Mouse (Mus musculus): ENCODE measurements around the gene Nrbf2.

Nrbf2 gene

GRCm38 (mm10) chr10:67291087-67291486, 6.0 kb upstream of the Nrbf2 start:
- no peak for DNase-seq

GRCm38 (mm10) chr10:67290622-67291021, 5.5 kb upstream of the Nrbf2 start:
- DNase-seq = no peak

GRCm38 (mm10) chr10:67287877-67288276, 2.8 kb upstream of the Nrbf2 start:
- DNase-seq = peak; percentile 94

- no peak for DNase-seq
Observed at GRCm38 (mm10) chr10:67284761-67285175, 337 bp downstream of the Nrbf2 start.

GRCm38 (mm10) chr10:67284311-67284710, 794 bp downstream of the Nrbf2 start:
- DNase-seq = peak; percentile 44

GRCm38 (mm10) chr10:67283516-67283915, 1.6 kb downstream of the Nrbf2 start:
- DNase-seq = peak; percentile 32

GRCm38 (mm10) chr10:67282531-67282930, 2.6 kb downstream of the Nrbf2 start:
- no peak for DNase-seq

- DNase-seq = peak; percentile 34
Observed at GRCm38 (mm10) chr10:67281852-67282251, 3.3 kb downstream of the Nrbf2 start.

GRCm38 (mm10) chr10:67275916-67276315, 9.2 kb downstream of the Nrbf2 start:
- DNase-seq = no peak

- peak; percentile 27 for DNase-seq
Observed at GRCm38 (mm10) chr10:67264852-67265251, 20.3 kb downstream of the Nrbf2 start.

- no peak for DNase-seq
Observed at GRCm38 (mm10) chr10:67253115-67253514, 32.0 kb downstream of the Nrbf2 start.

GRCm38 (mm10) chr10:67252353-67252752, 32.8 kb downstream of the Nrbf2 start:
- DNase-seq = peak; percentile 13

GRCm38 (mm10) chr10:67250846-67251245, 34.3 kb downstream of the Nrbf2 start:
- no peak for DNase-seq

GRCm38 (mm10) chr10:67249486-67249885, 35.6 kb downstream of the Nrbf2 start:
- no peak for DNase-seq

- no peak for DNase-seq
Observed at GRCm38 (mm10) chr10:67247145-67247544, 38.0 kb downstream of the Nrbf2 start.

- DNase-seq = no peak
Observed at GRCm38 (mm10) chr10:67230439-67230838, 54.7 kb downstream of the Nrbf2 start.

- DNase-seq = no peak
Observed at GRCm38 (mm10) chr10:67226543-67226942, 58.6 kb downstream of the Nrbf2 start.

- DNase-seq = peak; percentile 35
Observed at GRCm38 (mm10) chr10:67226109-67226508, 59.0 kb downstream of the Nrbf2 start.

GRCm38 (mm10) chr10:67225528-67225927, 59.6 kb downstream of the Nrbf2 start:
- DNase-seq = no peak

- DNase-seq = no peak
Observed at GRCm38 (mm10) chr10:67223942-67224341, 61.2 kb downstream of the Nrbf2 start.

GRCm38 (mm10) chr10:67221284-67221683, 63.8 kb downstream of the Nrbf2 start:
- no peak for DNase-seq

- DNase-seq = no peak
Observed at GRCm38 (mm10) chr10:67220251-67220650, 64.9 kb downstream of the Nrbf2 start.

- no peak for DNase-seq
Observed at GRCm38 (mm10) chr10:67218873-67219565, 66.1 kb downstream of the Nrbf2 start.

GRCm38 (mm10) chr10:67216872-67217271, 68.2 kb downstream of the Nrbf2 start:
- no peak for DNase-seq
